Mouse (Mus musculus): ENCODE results near the gene 9030025P20Rik. TPM values are rescaled to one million over a fixed set of nuclear protein-coding genes. Genes with fewer than 3 reads are reported as not detected.
A peak's percentile ranks its signal among the peaks of the same experiment; 100 is the strongest.
"Not testable (repeated sequence)": the region's sequence is repeated elsewhere in the genome, so short reads cannot be mapped to it uniquely, and the experiment has no call there.

Gene 9030025P20Rik
- 9.3 and 11.2 TPM in 2 replicates for polyA plus RNA-seq (2015; fragmentation: Nextera tagmentation; extraction: Ambion mirVana)

DNA sequence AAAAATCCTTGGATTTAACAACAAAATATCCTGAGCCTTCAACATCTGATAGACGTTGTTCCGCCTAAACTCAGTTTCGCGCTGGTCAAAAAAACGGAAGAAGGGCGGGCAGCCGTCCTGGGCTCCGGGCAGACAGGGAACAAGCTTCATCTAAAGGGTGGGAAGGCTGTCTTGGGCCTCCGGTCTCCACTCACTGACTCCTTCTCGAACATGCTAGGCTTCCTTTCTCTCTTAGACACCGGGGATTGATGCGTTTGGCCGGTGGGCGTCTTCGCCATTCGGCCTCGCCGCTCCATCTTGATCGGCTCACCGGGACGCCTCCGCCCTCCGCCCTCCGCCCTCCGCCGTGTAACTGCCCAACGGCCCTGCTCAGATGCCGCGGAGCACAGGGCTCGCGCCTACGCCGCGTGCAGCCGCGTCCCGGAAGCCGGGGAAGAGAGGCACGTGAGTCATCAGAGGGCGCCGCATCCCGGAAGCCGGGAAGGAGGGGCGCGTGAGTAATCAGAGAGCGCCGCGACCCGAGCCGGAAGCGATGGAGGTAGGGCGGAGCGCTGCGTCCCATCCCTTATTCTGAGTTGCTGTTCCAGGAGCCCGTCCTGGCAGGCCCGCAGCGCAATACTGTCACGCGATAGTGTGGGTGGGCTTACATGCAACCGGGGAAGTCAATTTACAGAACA lies at the start of gene 9030025P20Rik, which contains the start of gene Gm3417:
Gene 9030025P20Rik (plus strand): TSS at position 107 of the 677 bp plus-strand sequence.
Gene Gm3417 (minus strand): TSS at position 429 of the 677 bp plus-strand sequence.
- ATAC-seq (ENCODE audit: borderline replicate concordance, extremely low read depth, low FRiP score, low TSS enrichment): peak; percentile 97
- not testable (repeated sequence) for H3K4me1 ChIP-seq, H3K4me3 ChIP-seq, H3K36me3 ChIP-seq, H3K9ac ChIP-seq, H3K27ac ChIP-seq, H3K9me3 ChIP-seq, H3K27me3 ChIP-seq
- WGBS: no CpG with 5 or more reads among the region's 60 CpGs
- peak within 1 kb of the TSS; percentile 31; the same call in 1 of the 2 replicates for H3K4me2 ChIP-seq

GRCm38 (mm10) chr17:14928631-14929030 lies 49.6 kb upstream of the 9030025P20Rik start:
- Histone ChIP-seq H3K27me3 (no peaks in the 10 kb centered on the region), H3K4me1 (no peaks in the 10 kb centered on the region), H3K27ac (no peak overlapping the region), H3K9me3 (no peaks in the 10 kb centered on the region), H3K4me2 (no peak overlapping the region), H3K9ac (no peak overlapping the region), H3K36me3 (no peaks in the 10 kb centered on the region), H3K4me3 (no peak overlapping the region)
- ATAC-seq (ENCODE audit: borderline replicate concordance, extremely low read depth, low FRiP score, low TSS enrichment): no peak
- 50% methylated on average over 5 of the region's 5 CpGs for WGBS

- Histone ChIP-seq H3K4me3 (no peak overlapping the region), H3K4me2 (no peak overlapping the region), H3K27me3 (no peaks in the 10 kb centered on the region), H3K9ac (no peak overlapping the region), H3K36me3 (no peaks in the 10 kb centered on the region), H3K27ac (no peak overlapping the region), H3K9me3 (no peaks in the 10 kb centered on the region), H3K4me1 (no peaks in the 10 kb centered on the region)
- ATAC-seq (ENCODE audit: borderline replicate concordance, extremely low read depth, low FRiP score, low TSS enrichment): no peak
- 70% methylated on average over 7 of the region's 7 CpGs for WGBS
Measured at GRCm38 (mm10) chr17:14930697-14931096, 47.6 kb upstream of the 9030025P20Rik start.

GRCm38 (mm10) chr17:14931469-14931868 lies 46.8 kb upstream of the 9030025P20Rik start:
- H3K36me3 ChIP-seq: no peaks in the 10 kb centered on the region
- ATAC-seq (ENCODE audit: borderline replicate concordance, extremely low read depth, low FRiP score, low TSS enrichment): no peak
- H3K4me1 ChIP-seq: no peaks in the 10 kb centered on the region
- no peak overlapping the region for H3K9ac ChIP-seq
- H3K4me2 ChIP-seq: no peak overlapping the region
- H3K27ac ChIP-seq: no peak overlapping the region
- WGBS: 77% methylated on average over 5 of the region's 5 CpGs
- no peaks in the 10 kb centered on the region for H3K27me3 ChIP-seq
- H3K4me3 ChIP-seq: no peak overlapping the region
- H3K9me3 ChIP-seq: no peaks in the 10 kb centered on the region

DNA sequence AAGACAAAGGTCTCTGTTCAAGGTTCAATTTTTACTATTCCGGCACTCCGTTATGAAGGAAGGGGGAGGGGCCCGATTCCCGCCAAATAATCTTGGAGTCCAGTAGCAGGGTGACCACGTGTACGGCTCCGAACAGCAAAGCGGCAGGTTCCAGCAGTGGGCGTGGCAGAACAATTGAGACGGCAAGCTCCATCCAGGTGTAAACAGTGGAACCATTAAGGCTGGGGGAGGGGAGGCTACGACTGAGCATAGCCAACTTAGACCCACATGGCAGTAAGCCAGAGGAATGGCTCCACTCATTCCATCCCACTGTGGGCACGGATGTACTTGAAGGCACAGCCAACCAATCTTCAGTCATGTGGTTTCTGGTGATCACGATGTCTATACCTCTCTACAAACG lies 43.0 kb upstream of the 9030025P20Rik start:
- not testable (repeated sequence) for H3K9ac ChIP-seq; H3K4me2 ChIP-seq; H3K4me1 ChIP-seq; H3K9me3 ChIP-seq; H3K27ac ChIP-seq; H3K36me3 ChIP-seq; ATAC-seq (ENCODE audit: borderline replicate concordance, extremely low read depth, low FRiP score, low TSS enrichment); H3K27me3 ChIP-seq; H3K4me3 ChIP-seq
- 69% methylated on average over 14 of the region's 14 CpGs for WGBS

- no peak overlapping the region for H3K9ac ChIP-seq
- no peaks in the 10 kb centered on the region for H3K27me3 ChIP-seq
- no peak for ATAC-seq (ENCODE audit: borderline replicate concordance, extremely low read depth, low FRiP score, low TSS enrichment)
- no peaks in the 10 kb centered on the region for H3K36me3 ChIP-seq
- H3K9me3 ChIP-seq: no peaks in the 10 kb centered on the region
- H3K27ac ChIP-seq: no peak overlapping the region
- no peak overlapping the region for H3K4me2 ChIP-seq
- no peaks in the 10 kb centered on the region for H3K4me1 ChIP-seq
- WGBS: 48% methylated on average over 5 of the region's 5 CpGs
- H3K4me3 ChIP-seq: no peak overlapping the region
Measured at GRCm38 (mm10) chr17:14935841-14936605, 42.2 kb upstream of the 9030025P20Rik start.

DNA sequence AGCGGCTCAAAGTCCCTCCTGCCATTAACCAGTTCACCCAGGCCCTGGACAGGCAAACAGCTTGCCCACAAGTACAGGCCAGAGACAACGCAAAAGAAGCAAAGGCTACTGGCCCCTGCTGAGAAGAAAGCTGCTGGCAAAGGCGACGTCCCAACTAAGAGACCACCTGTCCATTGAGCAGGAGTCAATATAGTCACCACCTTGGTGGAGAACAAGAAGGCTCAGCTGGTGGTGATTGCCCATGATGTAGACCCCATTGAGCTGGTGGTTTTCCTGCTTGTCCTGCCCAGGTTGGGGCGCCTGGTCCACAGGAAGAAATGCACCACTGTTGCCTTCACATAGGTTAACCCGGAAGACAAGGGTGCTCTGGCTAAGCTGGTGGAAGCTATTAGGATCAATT lies 36.1 kb upstream of the 9030025P20Rik start:
- H3K27ac ChIP-seq; H3K9me3 ChIP-seq; H3K27me3 ChIP-seq; ATAC-seq (ENCODE audit: borderline replicate concordance, extremely low read depth, low FRiP score, low TSS enrichment): not testable (repeated sequence)
- Histone ChIP-seq H3K4me1 (peaks cover 22% of the 10 kb centered on the region), H3K4me3 (peak overlapping the region; percentile 85), H3K4me2 (peak overlapping the region; percentile 87), H3K36me3 (peaks cover 19% of the 10 kb centered on the region; the same call in 1 of the 2 replicates), H3K9ac (peak overlapping the region; percentile 87; the same call in 1 of the 2 replicates)
- 58% methylated on average over 6 of the region's 6 CpGs for WGBS

GRCm38 (mm10) chr17:14943009-14943728 lies 35.1 kb upstream of the 9030025P20Rik start, which contains the start of the genes Wdr27 and 1600012H06Rik:
TSS of gene Wdr27 (minus strand) at chr17:14943158.
TSS of gene 1600012H06Rik (plus strand) at chr17:14943184.
- Histone ChIP-seq H3K27me3 (no peaks in the 10 kb centered on the region), H3K27ac (peak within 1 kb of the TSS; percentile 83), H3K4me2 (peak within 1 kb of the TSS; percentile 87), H3K4me1 (peaks cover 22% of the 10 kb centered on the region), H3K9ac (peak within 1 kb of the TSS; percentile 87), H3K4me3 (peak within 1 kb of the TSS; percentile 85), H3K36me3 (peaks cover 19% of the 10 kb centered on the region), H3K9me3 (no peaks in the 10 kb centered on the region)
- ATAC-seq (ENCODE audit: borderline replicate concordance, extremely low read depth, low FRiP score, low TSS enrichment): peak; percentile 97
- under 1% methylated on average over 54 of the region's 54 CpGs for WGBS

DNA sequence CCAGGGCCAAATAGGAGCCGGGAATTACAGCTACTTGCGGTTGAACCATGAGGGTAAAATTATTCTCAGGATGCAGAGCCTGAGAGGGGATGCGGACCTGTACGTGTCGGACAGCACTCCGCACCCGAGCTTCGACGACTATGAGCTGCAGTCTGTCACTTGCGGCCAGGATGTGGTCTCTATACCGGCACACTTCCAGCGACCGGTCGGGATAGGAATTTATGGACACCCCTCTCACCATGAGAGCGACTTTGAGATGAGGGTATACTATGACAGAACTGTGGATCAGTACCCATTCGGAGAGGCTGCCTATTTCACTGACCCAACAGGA lies 34.6 kb upstream of the 9030025P20Rik start:
- peak; percentile 15; the same call in 1 of the 2 replicates for ATAC-seq (ENCODE audit: borderline replicate concordance, extremely low read depth, low FRiP score, low TSS enrichment)
- Histone ChIP-seq H3K4me1 (peaks cover 22% of the 10 kb centered on the region), H3K36me3 (peaks cover 25% of the 10 kb centered on the region), H3K4me2 (peak overlapping the region; percentile 87), H3K4me3 (peak overlapping the region; percentile 85), H3K27ac (0 out of 2 replicates have a peak overlapping the region, but pooled peaks have one; percentile 72), H3K27me3 (no peaks in the 10 kb centered on the region), H3K9ac (peak overlapping the region; percentile 87), H3K9me3 (no peaks in the 10 kb centered on the region)
- 16% methylated on average over 16 of the region's 16 CpGs for WGBS

GRCm38 (mm10) chr17:14944551-14944950 lies 33.7 kb upstream of the 9030025P20Rik start:
- no peak for ATAC-seq (ENCODE audit: borderline replicate concordance, extremely low read depth, low FRiP score, low TSS enrichment)
- Histone ChIP-seq H3K4me2 (peak overlapping the region; percentile 87; the same call in 1 of the 2 replicates), H3K36me3 (peaks cover 30% of the 10 kb centered on the region), H3K9ac (no peak overlapping the region), H3K4me1 (peaks cover 22% of the 10 kb centered on the region), H3K9me3 (no peaks in the 10 kb centered on the region), H3K4me3 (peak overlapping the region; percentile 85; the same call in 1 of the 2 replicates), H3K27me3 (no peaks in the 10 kb centered on the region), H3K27ac (no peak overlapping the region)
- WGBS: 86% methylated on average over 1 of the region's 1 CpGs

- WGBS: 84% methylated on average over 7 of the region's 7 CpGs
- Histone ChIP-seq H3K4me3 (no peak overlapping the region), H3K9ac (no peak overlapping the region), H3K36me3 (peaks cover 71% of the 10 kb centered on the region), H3K4me2 (no peak overlapping the region), H3K27me3 (no peaks in the 10 kb centered on the region), H3K9me3 (no peaks in the 10 kb centered on the region), H3K4me1 (peaks cover 10% of the 10 kb centered on the region; the same call in 1 of the 2 replicates), H3K27ac (no peak overlapping the region)
- ATAC-seq (ENCODE audit: borderline replicate concordance, extremely low read depth, low FRiP score, low TSS enrichment): no peak
Measured at GRCm38 (mm10) chr17:14949161-14949827, 29.0 kb upstream of the 9030025P20Rik start.

Data from lung, embryonic 15.5 days (tissue).